Comparison of ENCODE assay signal across 12 mouse cellular contexts in the genomic region with DNA sequence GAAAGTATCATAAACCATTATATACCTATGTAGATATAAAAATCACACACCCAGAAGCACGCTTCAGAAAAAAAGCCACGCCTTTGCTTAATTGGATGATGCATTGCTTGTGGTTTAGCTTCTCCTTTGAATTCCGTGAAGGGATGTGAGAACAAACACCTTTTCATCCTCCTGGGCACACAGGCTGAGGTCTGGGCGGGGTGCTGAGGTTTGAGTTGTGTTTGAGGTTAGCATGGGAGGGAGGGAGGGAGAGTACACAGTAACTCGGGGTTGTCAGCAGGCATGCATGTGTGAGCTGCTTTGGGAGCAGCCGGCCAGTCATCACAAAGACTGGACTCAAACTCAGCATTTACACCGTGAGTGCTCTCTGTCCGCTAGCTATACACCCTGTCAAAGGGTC.
DNase-seq lines count a peak whose midpoint lies in the region; ATAC-seq lines count a peak whose summit lies in the region.
"Had no signal": no experiment of that assay in that cellular context is flagged by ENCODE, and none has a peak within 500 bp of the region (broad histone marks: within the 10 kb centered on the region; RNA-seq: fewer than 3 reads in every experiment).

No protein-coding gene starts in this region.

- 0 out of 2 replicates have a peak overlapping the region, but pooled peaks have one; percentile 8 for H3K9ac ChIP-seq in heart, embryonic 13.5 days
- no peak overlapping the region for H3K9ac ChIP-seq in forebrain, embryonic 11.5 days (ENCODE audit: low read length)
- H3K9ac ChIP-seq: forebrain, embryonic 13.5 days; limb, embryonic 15.5 days had no signal

- H3K27ac ChIP-seq in heart, embryonic 13.5 days (replicated peaks): peak overlapping the region; percentile 75
- no peak overlapping the region for H3K27ac ChIP-seq in forebrain, embryonic 11.5 days (ENCODE audit: low read depth, low read length)
- H3K27ac ChIP-seq: forebrain, embryonic 13.5 days had no signal

- H3K4me3 ChIP-seq in heart, embryonic 13.5 days: no peak overlapping the region
- no peak overlapping the region for H3K4me3 ChIP-seq in forebrain, embryonic 11.5 days (ENCODE audit: low read depth, low read length)
- H3K4me3 ChIP-seq: forebrain, embryonic 13.5 days; limb, embryonic 15.5 days had no signal

- H3K4me1 ChIP-seq in heart, embryonic 13.5 days: peaks cover 32% of the 10 kb centered on the region
- H3K4me1 ChIP-seq in forebrain, embryonic 11.5 days (replicated peaks; ENCODE audit: control insufficient read depth, insufficient read depth, low read length): no peaks in the 10 kb centered on the region

- DNase-seq in heart, adult 8-10 months (ENCODE audit: low spot score): no peak
- peak; percentile 50 for DNase-seq in 3134 (ENCODE audit: extremely low read depth, insufficient read length, low spot score)
- DNase-seq in T-cell, adult 2 months (ENCODE audit: low spot score): peak; percentile 85
- DNase-seq in forebrain, embryonic 11.5 days (ENCODE audit: low spot score): no peak
- DNase-seq in left cerebral cortex, postnatal 25 days (ENCODE audit: low spot score in 2 of 2): no peak
- DNase-seq in urinary bladder, adult 18-20 months (ENCODE audit: low spot score in 2 of 2): no peak
- DNase-seq: kidney, adult 8-10 months; right cerebral cortex, adult 18-20 months had no signal

- H3K4me2 ChIP-seq in heart, embryonic 13.5 days: no peak overlapping the region
- H3K4me2 ChIP-seq in forebrain, embryonic 11.5 days (ENCODE audit: low read depth, low read length, severe bottlenecking): no peak overlapping the region
- H3K4me2 ChIP-seq: forebrain, embryonic 13.5 days; limb, embryonic 15.5 days had no signal

- intact Hi-C loops in left cerebral cortex, postnatal 25 days (cut with DNase I): no loop called here

- H3K27me3 ChIP-seq in heart, embryonic 13.5 days (replicated peaks): peaks cover 1% of the 10 kb centered on the region; the same call in 1 of the 2 replicates
- no peaks in the 10 kb centered on the region for H3K27me3 ChIP-seq in forebrain, embryonic 11.5 days (ENCODE audit: control insufficient read depth, insufficient read depth, low read length)
- H3K27me3 ChIP-seq: limb, embryonic 15.5 days had no signal

- no peak for ATAC-seq in heart, embryonic 13.5 days (ENCODE audit: extremely low read depth, insufficient number of reproducible peaks, low FRiP score, low TSS enrichment)
- ATAC-seq in neutrophil, adult 5-6 weeks (ENCODE audit: extremely low read depth, insufficient number of reproducible peaks, low FRiP score, poor library complexity, severe bottlenecking): peak; percentile 55; the same call in 1 of the 2 replicates
- ATAC-seq in forebrain, embryonic 11.5 days (replicated peaks; ENCODE audit: low FRiP score): no peak
- ATAC-seq: forebrain, embryonic 13.5 days had no signal

- H3K36me3 ChIP-seq in heart, embryonic 13.5 days: no peaks in the 10 kb centered on the region
- H3K36me3 ChIP-seq in forebrain, embryonic 11.5 days (ENCODE audit: control insufficient read depth, insufficient read depth, low read length): no peaks in the 10 kb centered on the region
- H3K36me3 ChIP-seq: limb, embryonic 15.5 days had no signal

- no peaks in the 10 kb centered on the region for H3K9me3 ChIP-seq in heart, embryonic 13.5 days
- H3K9me3 ChIP-seq in forebrain, embryonic 11.5 days (ENCODE audit: control insufficient read depth, low read length): no peaks in the 10 kb centered on the region
- H3K9me3 ChIP-seq: forebrain, embryonic 13.5 days; limb, embryonic 15.5 days had no signal

- WGBS in heart, embryonic 13.5 days: 55% methylated on average over 8 of the region's 8 CpGs
- 50% methylated on average over 8 of the region's 8 CpGs for WGBS in forebrain, embryonic 11.5 days

Comparison
In these comparisons a context has a peak if more than half of its experiments do, and no peak if none do; other contexts are left out.
1. DNase-seq: peak in 3134 (single experiment) and T-cell, adult 2 months (single experiment); none in heart, adult 8-10 months (single experiment), forebrain, embryonic 11.5 days (single experiment), left cerebral cortex, postnatal 25 days (0 of 2) and urinary bladder, adult 18-20 months (0 of 2).